Comparison of ENCODE assay signal across 8 mouse cellular contexts in genomic region chr11:32221225-32221950, GRCm38 (mm10). TPM values are rescaled to one million over a fixed set of nuclear protein-coding genes. Genes with fewer than 3 reads are reported as not detected.
DNase-seq lines count a peak whose midpoint lies in the region; ATAC-seq and TF ChIP-seq lines count a peak whose summit lies in the region.

No protein-coding gene starts in this region.

- WGBS in embryonic facial prominence, embryonic 10.5 days = under 1% methylated on average over 46 of the region's 46 CpGs
- under 1% methylated on average over 45 of the region's 46 CpGs for WGBS in heart, embryonic 12.5 days
- under 1% methylated on average over 38 of the region's 46 CpGs for WGBS in midbrain, embryonic 11.5 days

- in situ Hi-C loops in ES-E14 (cut with MboI; ENCODE audit: low sequenced_read_pairs in 2 of 2, unreplicated experiment in 2 of 2) = no loop called here

- peaks cover 0 to 41% of the 10 kb centered on the region in 2 experiments; a peak in 3 of 4 replicates for H3K4me1 ChIP-seq in ES-E14 (ENCODE audit: control insufficient read depth in 2 of 2, insufficient read depth in 2 of 2, low read length in 2 of 2, poor library complexity in 1 of 2)
- H3K4me1 ChIP-seq in embryonic facial prominence, embryonic 10.5 days = peaks cover 84% of the 10 kb centered on the region
- H3K4me1 ChIP-seq in heart, embryonic 12.5 days (replicated peaks) = peaks cover 75% of the 10 kb centered on the region
- H3K4me1 ChIP-seq in midbrain, embryonic 11.5 days (ENCODE audit: control insufficient read depth, insufficient read depth, low read length) = peaks cover 22% of the 10 kb centered on the region

- DNase-seq in A20 (ENCODE audit: low read depth, low spot score) (peak; percentile 84), ES-E14 (ENCODE audit: low read depth, low spot score) (no peak)
- DNase-seq in embryonic facial prominence, embryonic 10.5 days (ENCODE audit: low spot score) = peak; percentile 83
- DNase-seq in kidney, postnatal 36 days = peak; percentile 86 to 93
- peak; percentile 96 for DNase-seq in midbrain, embryonic 11.5 days (ENCODE audit: low spot score, missing footprints)
- DNase-seq in urinary bladder, adult 2 months (ENCODE audit: low spot score) = peak; percentile 58
- DNase-seq in layer of hippocampus, adult 8-10 months (ENCODE audit: low spot score in 2 of 2) = no peak

- H3K9me3 ChIP-seq in ES-E14 (ENCODE audit: control insufficient read depth, insufficient read depth, low read depth, low read length) = no peaks in the 10 kb centered on the region
- H3K9me3 ChIP-seq in embryonic facial prominence, embryonic 10.5 days = no peaks in the 10 kb centered on the region
- no peaks in the 10 kb centered on the region for H3K9me3 ChIP-seq in heart, embryonic 12.5 days (replicated peaks)
- H3K9me3 ChIP-seq in midbrain, embryonic 11.5 days (ENCODE audit: control insufficient read depth, low read length) = no peaks in the 10 kb centered on the region

- H3K27me3 ChIP-seq in embryonic facial prominence, embryonic 10.5 days (replicated peaks; ENCODE audit: low read depth, poor library complexity, severe bottlenecking) = peaks cover 17% of the 10 kb centered on the region; the same call in 1 of the 2 replicates
- H3K27me3 ChIP-seq in heart, embryonic 12.5 days (replicated peaks) = no peaks in the 10 kb centered on the region
- H3K27me3 ChIP-seq in midbrain, embryonic 11.5 days (ENCODE audit: control insufficient read depth, insufficient read depth, low read length) = peaks cover 18% of the 10 kb centered on the region

- H3K27ac ChIP-seq in ES-E14 (ENCODE audit: insufficient read depth, low read depth, low read length, poor library complexity, severe bottlenecking) = peak overlapping the region; percentile 56; the same call in 1 of the 2 replicates
- H3K27ac ChIP-seq in embryonic facial prominence, embryonic 10.5 days (replicated peaks) = peak overlapping the region; percentile 91
- H3K27ac ChIP-seq in heart, embryonic 12.5 days (ENCODE audit: poor library complexity, severe bottlenecking) = peak overlapping the region; percentile 91
- peak overlapping the region; percentile 35 for H3K27ac ChIP-seq in midbrain, embryonic 11.5 days (ENCODE audit: low read depth, low read length)

- peak; percentile 67 for ATAC-seq in heart, embryonic 12.5 days (ENCODE audit: insufficient number of reproducible peaks, low FRiP score)
- peak; percentile 48 for ATAC-seq in midbrain, embryonic 11.5 days (ENCODE audit: low FRiP score)

- peak overlapping the region; percentile 77 for H3K4me2 ChIP-seq in heart, embryonic 12.5 days
- peak overlapping the region; percentile 99 for H3K4me2 ChIP-seq in midbrain, embryonic 11.5 days

- H3K4me3 ChIP-seq in ES-E14 (ENCODE audit: insufficient read depth in 1 of 2, low read depth in 1 of 2, low read length in 2 of 2, poor library complexity in 1 of 2, severe bottlenecking in 1 of 2) = peak overlapping the region; percentile 69 to 84
- H3K4me3 ChIP-seq in embryonic facial prominence, embryonic 10.5 days = peak overlapping the region; percentile 91
- peak overlapping the region; percentile 80 for H3K4me3 ChIP-seq in heart, embryonic 12.5 days
- peak overlapping the region; percentile 72 for H3K4me3 ChIP-seq in midbrain, embryonic 11.5 days (ENCODE audit: low read depth, low read length)

- H3K36me3 ChIP-seq in ES-E14 (ENCODE audit: control insufficient read depth, insufficient read depth, low read length, poor library complexity, severe bottlenecking) = no peaks in the 10 kb centered on the region; the same call in 1 of the 2 replicates
- peaks cover 5% of the 10 kb centered on the region; the same call in 1 of the 2 replicates for H3K36me3 ChIP-seq in embryonic facial prominence, embryonic 10.5 days (replicated peaks)
- H3K36me3 ChIP-seq in heart, embryonic 12.5 days = peaks cover 6% of the 10 kb centered on the region; the same call in 1 of the 2 replicates
- no peaks in the 10 kb centered on the region for H3K36me3 ChIP-seq in midbrain, embryonic 11.5 days (ENCODE audit: control insufficient read depth, insufficient read depth, low read length)

- H3K9ac ChIP-seq in ES-E14 (ENCODE audit: insufficient read depth, low read depth, low read length, poor library complexity, severe bottlenecking) = peak overlapping the region; percentile 83
- peak overlapping the region; percentile 92 for H3K9ac ChIP-seq in heart, embryonic 12.5 days
- peak overlapping the region; percentile 81 for H3K9ac ChIP-seq in midbrain, embryonic 11.5 days (ENCODE audit: low read length)

TF ChIP-seq in ES-E14, 5 proteins besides CTCF, POLR2A, EP300 and RAD21:
- TF ChIP-seq ZC3H11A (IDR thresholded peaks at IDR 0.05; ENCODE audit: borderline replicate concordance, low read depth, low read length) = no peak
- no peak for TF ChIP-seq ZNF384 (IDR thresholded peaks at IDR 0.05; ENCODE audit: low read depth, low read length)
- no peak for TF ChIP-seq MAFK (IDR thresholded peaks at IDR 0.05; ENCODE audit: insufficient read depth, low read depth, low read length)
- no peak for TF ChIP-seq HCFC1 (IDR thresholded peaks at IDR 0.05; ENCODE audit: borderline replicate concordance, insufficient read depth, low read length)
- no peak for TF ChIP-seq CHD2 (IDR thresholded peaks at IDR 0.05; ENCODE audit: low read depth, low read length)

RNA-seq across cellular contexts. Expression of gene Rhbdf1, which starts 0.7 kb away (rescaled TPM):
- 24.8 and 58.9 TPM in 2 replicates for total RNA-seq in ES-E14 (2012; rRNA removed)
- 32.2 and 33.1 TPM in 2 replicates for polyA plus RNA-seq in embryonic facial prominence, embryonic 10.5 days (2016; fragmentation: Nextera tagmentation; extraction: Ambion mirVana)
- polyA plus RNA-seq in heart, embryonic 12.5 days (2016; fragmentation: Nextera tagmentation; extraction: Ambion mirVana) = 42.5 and 47.7 TPM in 2 replicates
- 13.2 and 14.1 TPM in 2 replicates for polyA plus RNA-seq in midbrain, embryonic 11.5 days (2014; fragmentation: Nextera tagmentation; extraction: Ambion mirVana)
- polyA plus RNA-seq in urinary bladder, adult 2 months (2012; rRNA removed) = 74.1 and 87.8 TPM in 2 replicates
- 10 to 100 TPM; 11.7 to 18.4 (median 15.0) TPM for total RNA-seq in layer of hippocampus, adult 8-10 months (2022)

RNA-seq across cellular contexts. Expression of gene Mpg, which starts 4.9 kb away (rescaled TPM):
- 30.6 and 32.3 TPM in 2 replicates for total RNA-seq in ES-E14 (2012; rRNA removed)
- polyA plus RNA-seq in embryonic facial prominence, embryonic 10.5 days (2016; fragmentation: Nextera tagmentation; extraction: Ambion mirVana) = 31.3 and 33.2 TPM in 2 replicates
- 17.8 and 19.1 TPM in 2 replicates for polyA plus RNA-seq in heart, embryonic 12.5 days (2016; fragmentation: Nextera tagmentation; extraction: Ambion mirVana)
- polyA plus RNA-seq in midbrain, embryonic 11.5 days (2014; fragmentation: Nextera tagmentation; extraction: Ambion mirVana) = 24.8 and 27.2 TPM in 2 replicates
- 12.8 and 14.6 TPM in 2 replicates for polyA plus RNA-seq in urinary bladder, adult 2 months (2012; rRNA removed)
- total RNA-seq in layer of hippocampus, adult 8-10 months (2022) = 10 to 100 TPM; 14.7 to 19.6 (median 17.9) TPM

RNA-seq across cellular contexts. Expression of gene Snrnp25, which starts 16.2 kb away (rescaled TPM):
- total RNA-seq in ES-E14 (2012; rRNA removed) = 79.5 and 85.4 TPM in 2 replicates
- polyA plus RNA-seq in embryonic facial prominence, embryonic 10.5 days (2016; fragmentation: Nextera tagmentation; extraction: Ambion mirVana) = 102 and 106 TPM in 2 replicates
- 44.4 and 45.6 TPM in 2 replicates for polyA plus RNA-seq in heart, embryonic 12.5 days (2016; fragmentation: Nextera tagmentation; extraction: Ambion mirVana)
- polyA plus RNA-seq in midbrain, embryonic 11.5 days (2014; fragmentation: Nextera tagmentation; extraction: Ambion mirVana) = 77.0 and 87.0 TPM in 2 replicates
- 28.4 and 31.5 TPM in 2 replicates for polyA plus RNA-seq in urinary bladder, adult 2 months (2012; rRNA removed)
- 10 to 100 TPM; 19.9 to 23.6 (median 22.5) TPM for total RNA-seq in layer of hippocampus, adult 8-10 months (2022)

RNA-seq across cellular contexts. Expression of gene Il9r, which starts 21.3 kb away (rescaled TPM):
- 0.13 and 0.21 TPM in 2 replicates for total RNA-seq in ES-E14 (2012; rRNA removed)
- 0.05 TPM in 1 of 2 replicates, not detected in the other for polyA plus RNA-seq in embryonic facial prominence, embryonic 10.5 days (2016; fragmentation: Nextera tagmentation; extraction: Ambion mirVana)
- polyA plus RNA-seq in heart, embryonic 12.5 days (2016; fragmentation: Nextera tagmentation; extraction: Ambion mirVana) = 0.18 TPM in 1 of 2 replicates, not detected in the other
- not detected in 2 replicates for polyA plus RNA-seq in midbrain, embryonic 11.5 days (2014; fragmentation: Nextera tagmentation; extraction: Ambion mirVana)
- 0.23 and 0.24 TPM in 2 replicates for polyA plus RNA-seq in urinary bladder, adult 2 months (2012; rRNA removed)
- total RNA-seq in layer of hippocampus, adult 8-10 months (2022) = not detected

RNA-seq across cellular contexts. Expression of gene Nprl3, which starts 46.1 kb away (rescaled TPM):
- total RNA-seq in ES-E14 (2012; rRNA removed) = 47.2 and 67.0 TPM in 2 replicates
- polyA plus RNA-seq in embryonic facial prominence, embryonic 10.5 days (2016; fragmentation: Nextera tagmentation; extraction: Ambion mirVana) = 45.9 and 47.8 TPM in 2 replicates
- 38.6 and 42.8 TPM in 2 replicates for polyA plus RNA-seq in heart, embryonic 12.5 days (2016; fragmentation: Nextera tagmentation; extraction: Ambion mirVana)
- 28.3 and 34.0 TPM in 2 replicates for polyA plus RNA-seq in midbrain, embryonic 11.5 days (2014; fragmentation: Nextera tagmentation; extraction: Ambion mirVana)
- 61.1 and 70.4 TPM in 2 replicates for polyA plus RNA-seq in urinary bladder, adult 2 months (2012; rRNA removed)
- total RNA-seq in layer of hippocampus, adult 8-10 months (2022) = 10 to 100 TPM; 58.1 to 80.0 (median 63.5) TPM

Comparison
In these comparisons a context has a peak if more than half of its experiments do, and no peak if none do; other contexts are left out.
1. DNase-seq: peak in A20 (single experiment), embryonic facial prominence, embryonic 10.5 days (single experiment), kidney, postnatal 36 days (2 of 2), midbrain, embryonic 11.5 days (single experiment) and urinary bladder, adult 2 months (single experiment); none in ES-E14 (single experiment) and layer of hippocampus, adult 8-10 months (0 of 2).
2. H3K27ac ChIP-seq: peak in every context shown above with its lines; median percentile 91 in embryonic facial prominence, embryonic 10.5 days; 91 in heart, embryonic 12.5 days; 56 in ES-E14; 35 in midbrain, embryonic 11.5 days.
3. Peak in every context shown above with its lines, with median percentiles within 50 percentile points of each other: H3K4me3 ChIP-seq and H3K9ac ChIP-seq.